Mouse (Mus musculus) myocyte (in vitro differentiated cells): ENCODE measurements around the gene Ubtd2. TPM values are rescaled to one million over a fixed set of nuclear protein-coding genes. Genes with fewer than 3 reads are reported as not detected.

Source experiments
- H3K27me3 ChIP-seq: one replicate; pipeline ENCODE4 v1.6.1; 2011; ENCODE audit not compliant: control insufficient read depth, insufficient read depth, insufficient read length
- H3K36me3 ChIP-seq: one replicate; pipeline ENCODE4 v1.6.1; 2011; ENCODE audit not compliant: control insufficient read depth, insufficient read depth
- H3K4me2 ChIP-seq: one replicate; pipeline ENCODE4 v1.6.1; 2011; ENCODE audit warnings: low read depth, control low read depth
- H3K4me3 ChIP-seq: one replicate; pipeline ENCODE4 v1.5.1; 2011; ENCODE audit warnings: mild to moderate bottlenecking, control low read depth, moderate library complexity
- H3K79me2 ChIP-seq: one replicate; pipeline ENCODE4 v1.6.1; 2011; ENCODE audit not compliant: control insufficient read depth, insufficient read depth
- H3ac ChIP-seq: one replicate; pipeline ENCODE4 v1.6.1; 2011; ENCODE audit not compliant: control insufficient read depth, insufficient read length
- CEBPB ChIP-seq: IDR thresholded peaks from 2 replicates; pipeline ENCODE4 v1.6.1; 2011; ENCODE audit warnings: mild to moderate bottlenecking, moderate library complexity; ENCODE audit not compliant: poor library complexity, insufficient read depth, severe bottlenecking
- E2F4 ChIP-seq: IDR thresholded peaks from one replicate; pipeline ENCODE4 v1.6.1; 2011; ENCODE audit warnings: mild to moderate bottlenecking, control low read depth, moderate library complexity; ENCODE audit not compliant: insufficient read depth
- MAX ChIP-seq: IDR thresholded peaks from one replicate; pipeline ENCODE4 v1.6.1; 2011; ENCODE audit warnings: low read depth, mild to moderate bottlenecking, control low read depth
- MYOD1 ChIP-seq, 3 experiments: IDR thresholded peaks; one replicate each; pipeline ENCODE4 v1.6.1; 2011; ENCODE audit warnings: control low read depth in 2 of 3, low read depth in 2 of 3, mild to moderate bottlenecking in 2 of 3, moderate library complexity in 1 of 3; ENCODE audit not compliant: insufficient read length in 2 of 3, control insufficient read depth in 1 of 3
- MYOG ChIP-seq, 3 experiments: IDR thresholded peaks; one replicate each; pipeline ENCODE4 v1.6.1; 2011; ENCODE audit warnings: control low read depth in 2 of 3, low read depth in 2 of 3, mild to moderate bottlenecking in 2 of 3; ENCODE audit not compliant: insufficient read length in 2 of 3, control insufficient read depth in 1 of 3, insufficient read depth in 1 of 3
- POLR2A ChIP-seq: IDR thresholded peaks from one replicate; pipeline ENCODE4 v1.6.1; 2011; ENCODE audit warnings: low read depth, mild to moderate bottlenecking, control low read depth, moderate library complexity; ENCODE audit not compliant: insufficient read length
- POLR2AphosphoS2 ChIP-seq: IDR thresholded peaks from one replicate; pipeline ENCODE4 v1.6.1; 2011; ENCODE audit warnings: low read depth, control low read depth; ENCODE audit not compliant: insufficient read length
- REST ChIP-seq: IDR thresholded peaks from one replicate; pipeline ENCODE4 v1.6.1; 2011; ENCODE audit warnings: mild to moderate bottlenecking, control low read depth, moderate library complexity; ENCODE audit not compliant: insufficient read depth, insufficient read length
- SRF ChIP-seq: IDR thresholded peaks from one replicate; pipeline ENCODE4 v1.6.1; 2011; ENCODE audit warnings: low read depth; ENCODE audit not compliant: control insufficient read depth, insufficient read length
- TCF12 ChIP-seq: IDR thresholded peaks from one replicate; pipeline ENCODE4 v1.6.1; 2011; ENCODE audit warnings: mild to moderate bottlenecking, control low read depth; ENCODE audit not compliant: poor library complexity, insufficient read depth, severe bottlenecking
- TCF3 ChIP-seq: IDR thresholded peaks from one replicate; pipeline ENCODE4 v1.6.1; 2011; ENCODE audit warnings: low read depth, control low read depth; ENCODE audit not compliant: insufficient read length
- USF1 ChIP-seq: IDR thresholded peaks from one replicate; pipeline ENCODE4 v1.6.1; 2011; ENCODE audit warnings: low read depth, mild to moderate bottlenecking, control low read depth, moderate library complexity
- polyA plus RNA-seq: library from polyadenylated mRNA; unstranded; fragments of >200 nt; fragmentation: generic; extraction: Trizol; gene quantifications from one replicate; pipeline ENCODE4 v1.2.1, GENCODE M21; 2012; ENCODE audit warnings: missing spikeins

The Ubtd2 gene
- polyA plus RNA-seq, 1 experiment: 14.6 TPM

GRCm38 (mm10) chr11:32532765-32533481 is 77.8 kb downstream of the Ubtd2 start, which contains the start of gene Stk10:
TSS of gene Stk10 (plus strand) at chr11:32533305.
- TF ChIP-seq MAX (no peak), POLR2A (peak; percentile 87), MYOG (IDR thresholded peaks at IDR 0.05; ENCODE audit: control insufficient read depth in 1 of 3, insufficient read depth in 1 of 3, insufficient read length in 2 of 3, low read depth in 2 of 3) (peak in 1 of 3 experiments; percentile 68), POLR2AphosphoS2 (peak; percentile 93), MYOD1 (IDR thresholded peaks at IDR 0.05; ENCODE audit: control insufficient read depth in 1 of 3, insufficient read length in 2 of 3, low read depth in 2 of 3) (peak in 1 of 3 experiments; percentile 38)
- H3ac ChIP-seq: peak within 1 kb of the TSS; percentile 49
- H3K79me2 ChIP-seq: peaks cover 39% of the 10 kb centered on the region
- no peaks in the 10 kb centered on the region for H3K36me3 ChIP-seq
- peak within 1 kb of the TSS; percentile 90 for H3K4me3 ChIP-seq
- H3K27me3 ChIP-seq: no peaks in the 10 kb centered on the region
- H3K4me2 ChIP-seq: peak within 1 kb of the TSS; percentile 91

- H3K4me2 ChIP-seq: peak overlapping the region; percentile 91
- peak overlapping the region; percentile 49 for H3ac ChIP-seq
- H3K4me3 ChIP-seq: peak overlapping the region; percentile 90
- no peaks in the 10 kb centered on the region for H3K36me3 ChIP-seq
- TF ChIP-seq POLR2A: peak; percentile 39
- TF ChIP-seq E2F4: no peak
- TF ChIP-seq MAX: no peak
- peak; percentile 66 for TF ChIP-seq USF1
- TF ChIP-seq MYOG (IDR thresholded peaks at IDR 0.05; ENCODE audit: control insufficient read depth in 1 of 3, insufficient read depth in 1 of 3, insufficient read length in 2 of 3, low read depth in 2 of 3): peak in 1 of 3 experiments; percentile 11
- TF ChIP-seq POLR2AphosphoS2: peak; percentile 40
- TF ChIP-seq REST: no peak
- no peaks in the 10 kb centered on the region for H3K27me3 ChIP-seq
- peaks cover 46% of the 10 kb centered on the region for H3K79me2 ChIP-seq
Observed at GRCm38 (mm10) chr11:32533482-32534261, 78.5 kb downstream of the Ubtd2 start.

GRCm38 (mm10) chr11:32534453-32535075 is 79.4 kb downstream of the Ubtd2 start:
- peak overlapping the region; percentile 91 for H3K4me2 ChIP-seq
- H3K4me3 ChIP-seq: peak overlapping the region; percentile 90
- no peaks in the 10 kb centered on the region for H3K36me3 ChIP-seq
- H3ac ChIP-seq: peak overlapping the region; percentile 49
- peaks cover 48% of the 10 kb centered on the region for H3K79me2 ChIP-seq
- TF ChIP-seq TCF12: no peak
- TF ChIP-seq POLR2AphosphoS2: no peak
- TF ChIP-seq SRF: no peak
- TF ChIP-seq TCF3: no peak
- no peak for TF ChIP-seq USF1
- TF ChIP-seq MAX: no peak
- no peak for TF ChIP-seq POLR2A
- no peaks in the 10 kb centered on the region for H3K27me3 ChIP-seq

GRCm38 (mm10) chr11:32535646-32536045 is 80.5 kb downstream of the Ubtd2 start:
- Histone ChIP-seq H3K79me2 (peaks cover 48% of the 10 kb centered on the region), H3K4me2 (no peak overlapping the region), H3K4me3 (no peak overlapping the region), H3K27me3 (no peaks in the 10 kb centered on the region), H3ac (no peak overlapping the region), H3K36me3 (no peaks in the 10 kb centered on the region)
- TF ChIP-seq MYOD1 (IDR thresholded peaks at IDR 0.05; ENCODE audit: control insufficient read depth in 1 of 3, insufficient read length in 2 of 3, low read depth in 2 of 3) (no peak), REST (no peak), CEBPB (no peak), POLR2AphosphoS2 (no peak), MAX (no peak)

GRCm38 (mm10) chr11:32536954-32537353 is 81.8 kb downstream of the Ubtd2 start:
- Histone ChIP-seq H3K4me2 (no peak overlapping the region), H3K27me3 (no peaks in the 10 kb centered on the region), H3K4me3 (no peak overlapping the region), H3ac (no peak overlapping the region), H3K36me3 (no peaks in the 10 kb centered on the region), H3K79me2 (peaks cover 59% of the 10 kb centered on the region)
- TF ChIP-seq E2F4 (no peak), USF1 (no peak), POLR2A (no peak), MYOD1 (IDR thresholded peaks at IDR 0.05; ENCODE audit: control insufficient read depth in 1 of 3, insufficient read length in 2 of 3, low read depth in 2 of 3) (no peak), REST (no peak), SRF (no peak), POLR2AphosphoS2 (no peak), TCF3 (no peak), MAX (no peak), MYOG (IDR thresholded peaks at IDR 0.05; ENCODE audit: control insufficient read depth in 1 of 3, insufficient read depth in 1 of 3, insufficient read length in 2 of 3, low read depth in 2 of 3) (no peak), CEBPB (no peak), TCF12 (no peak)
